Mouse (Mus musculus) urinary bladder, adult 18-20 months (tissue): ENCODE results near the gene Nrxn3.

ENCODE experiments used
- DNase-seq, 2 experiments: peaks; one replicate each; pipeline ENCODE4 v3.0.0; 2022; ENCODE audit warnings: low spot score in 2 of 2, mixed read lengths in 2 of 2

Nrxn3 gene

GRCm38 (mm10) chr12:89179970-89180666 is 457.4 kb downstream of the Nrxn3 start:
- no peak for DNase-seq

GRCm38 (mm10) chr12:89181157-89181561 is 458.5 kb downstream of the Nrxn3 start:
- DNase-seq = no peak

- DNase-seq = no peak
Observed at GRCm38 (mm10) chr12:89198764-89199525, 476.3 kb downstream of the Nrxn3 start.

- DNase-seq = no peak
Observed at GRCm38 (mm10) chr12:89211608-89212007, 488.9 kb downstream of the Nrxn3 start.

GRCm38 (mm10) chr12:89239826-89240225 is 517.1 kb downstream of the Nrxn3 start:
- DNase-seq = no peak

- DNase-seq = no peak
Observed at GRCm38 (mm10) chr12:89241554-89241953, 518.9 kb downstream of the Nrxn3 start.

- no peak for DNase-seq
Observed at GRCm38 (mm10) chr12:89242476-89242875, 519.8 kb downstream of the Nrxn3 start.

GRCm38 (mm10) chr12:89255275-89255892 is 532.7 kb downstream of the Nrxn3 start:
- DNase-seq = no peak

- no peak for DNase-seq
Observed at GRCm38 (mm10) chr12:89258879-89259278, 536.2 kb downstream of the Nrxn3 start.

- no peak for DNase-seq
Observed at GRCm38 (mm10) chr12:89260076-89260475, 537.4 kb downstream of the Nrxn3 start.

- DNase-seq = no peak
Observed at GRCm38 (mm10) chr12:89262261-89262660, 539.6 kb downstream of the Nrxn3 start.

GRCm38 (mm10) chr12:89282362-89283343 is 560.0 kb downstream of the Nrxn3 start:
- DNase-seq = no peak

- DNase-seq = no peak
Observed at GRCm38 (mm10) chr12:89284412-89284811, 561.7 kb downstream of the Nrxn3 start.

- DNase-seq = no peak
Observed at GRCm38 (mm10) chr12:89287037-89287436, 564.4 kb downstream of the Nrxn3 start.

- DNase-seq = no peak
Observed at GRCm38 (mm10) chr12:89289589-89290274, 567.1 kb downstream of the Nrxn3 start.

- no peak for DNase-seq
Observed at GRCm38 (mm10) chr12:89290736-89291574, 568.3 kb downstream of the Nrxn3 start.

- peak; percentile 1 to 48 for DNase-seq
Observed at GRCm38 (mm10) chr12:89302011-89302410, 579.3 kb downstream of the Nrxn3 start.

GRCm38 (mm10) chr12:89310200-89310599 is 587.5 kb downstream of the Nrxn3 start:
- no peak for DNase-seq

GRCm38 (mm10) chr12:89312586-89312985 is 589.9 kb downstream of the Nrxn3 start:
- DNase-seq = peak in 1 of 2 experiments; percentile 1
